Mouse (Mus musculus) embryonic fibroblast, embryonic 13.5 days (primary cell): ENCODE data around the gene Kcnk5. TPM values are rescaled to one million over a fixed set of nuclear protein-coding genes. Genes with fewer than 3 reads are reported as not detected.

Experiments used
- H3K27ac ChIP-seq: 2 replicates; pipeline ENCODE4 v1.5.1; 2012; ENCODE audit warnings: low read length, control low read depth, inconsistent platforms; ENCODE audit not compliant: insufficient read depth
- H3K4me1 ChIP-seq: 2 replicates; pipeline ENCODE4 v1.6.1; 2011; ENCODE audit warnings: low read length; ENCODE audit not compliant: control insufficient read depth, insufficient read depth
- H3K4me3 ChIP-seq: 2 replicates; pipeline ENCODE4 v1.5.1; 2011; ENCODE audit warnings: mild to moderate bottlenecking, control low read depth, low read length; ENCODE audit not compliant: insufficient read depth
- CTCF ChIP-seq: IDR thresholded peaks from 2 replicates; pipeline ENCODE4 v1.5.1; 2011; ENCODE audit warnings: mild to moderate bottlenecking, control low read depth, low read length, moderate library complexity, borderline replicate concordance; ENCODE audit not compliant: insufficient read depth
- POLR2A ChIP-seq: IDR thresholded peaks from 2 replicates; pipeline ENCODE4 v1.6.1; 2011; ENCODE audit warnings: low read depth, mild to moderate bottlenecking, control low read depth, low read length, moderate library complexity
- polyA plus RNA-seq: library from polyadenylated mRNA; stranded (reverse); fragments of >200 nt; gene quantifications from 2 replicates; pipeline ENCODE4 v1.2.4, GENCODE M21; 2011; ENCODE audit warnings: low read depth; ENCODE audit not compliant: missing spikeins, insufficient read length

Gene Kcnk5
- polyA plus RNA-seq, 1 experiment, result 0.40 TPM

DNA sequence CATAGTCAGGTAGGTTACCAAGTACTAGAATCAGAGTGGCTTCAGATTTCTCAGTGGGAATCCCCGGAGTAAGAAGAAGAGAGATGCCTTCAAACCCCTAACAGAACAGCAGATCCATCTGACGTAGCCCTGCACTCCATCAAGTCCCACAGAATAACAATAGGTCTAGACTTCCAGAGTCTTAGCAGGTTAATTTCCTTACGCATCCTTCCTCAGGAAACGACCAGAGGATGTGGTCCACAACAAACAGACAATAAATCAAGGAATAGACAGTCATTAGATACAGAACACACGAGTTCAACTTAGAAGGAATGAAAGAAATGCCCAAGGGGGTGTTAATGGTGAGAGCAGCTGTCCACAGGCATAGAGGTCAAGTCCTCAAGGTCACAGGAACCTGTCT is 86.7 kb downstream of the Kcnk5 start:
- H3K4me1 ChIP-seq, result no peaks in the 10 kb centered on the region
- no peak overlapping the region for H3K27ac ChIP-seq
- H3K4me3 ChIP-seq, result no peak overlapping the region
- no peak for TF ChIP-seq POLR2A
- TF ChIP-seq CTCF, result no peak

GRCm38 (mm10) chr14:20093493-20093892 is 88.1 kb downstream of the Kcnk5 start:
- Histone ChIP-seq H3K4me1 (no peaks in the 10 kb centered on the region), H3K4me3 (no peak overlapping the region), H3K27ac (no peak overlapping the region)
- no peak for TF ChIP-seq CTCF
- TF ChIP-seq POLR2A, result no peak

Other genes with a start within 250 kb of the Kcnk5 start
- 37.9 and 40.1 TPM in 2 replicates for gene Gng2, start 204.2 kb downstream of the Kcnk5 start, polyA plus RNA-seq
- gene Saysd1, start 43.3 kb downstream of the Kcnk5 start, polyA plus RNA-seq, result 7.5 and 9.2 TPM in 2 replicates
- gene Kcnk16, start 87.4 kb upstream of the Kcnk5 start, polyA plus RNA-seq, result not detected in 2 replicates
- gene Nudt13, start 112.9 kb upstream of the Kcnk5 start, polyA plus RNA-seq, result 10.4 and 11.1 TPM in 2 replicates
- 36.4 and 38.2 TPM in 2 replicates for gene Ecd, start 166.3 kb upstream of the Kcnk5 start, polyA plus RNA-seq
- 34.2 and 39.7 TPM in 2 replicates for gene Fam149b, start 166.4 kb upstream of the Kcnk5 start, polyA plus RNA-seq
- gene Dnajc9, start 207.1 kb upstream of the Kcnk5 start, polyA plus RNA-seq, result 58.0 and 76.8 TPM in 2 replicates
- 63.6 and 65.0 TPM in 2 replicates for gene Mrps16, start 211.8 kb upstream of the Kcnk5 start, polyA plus RNA-seq